Comparison of ENCODE assay signal across 13 mouse cellular contexts in genomic region chr3:101867001-101867421, GRCm38 (mm10). TPM values are rescaled to one million over a fixed set of nuclear protein-coding genes. Genes with fewer than 3 reads are reported as not detected.
DNase-seq lines count a peak whose midpoint lies in the region; ATAC-seq and TF ChIP-seq lines count a peak whose summit lies in the region.
"Had no signal": no experiment of that assay in that cellular context is flagged by ENCODE, and none has a peak within 500 bp of the region (broad histone marks: within the 10 kb centered on the region; RNA-seq: fewer than 3 reads in every experiment).

No protein-coding gene starts in this region.

- 80% methylated on average over 4 of the region's 4 CpGs for WGBS in midbrain, embryonic 11.5 days
- 76% methylated on average over 4 of the region's 4 CpGs for WGBS in midbrain, embryonic 14.5 days
- 51% methylated on average over 4 of the region's 4 CpGs for WGBS in stomach, postnatal 0 days

- no peak overlapping the region for H3K9ac ChIP-seq in midbrain, embryonic 11.5 days (ENCODE audit: low read length)
- no peak overlapping the region for H3K9ac ChIP-seq in midbrain, embryonic 14.5 days (replicated peaks; ENCODE audit: low read length)
- no peak overlapping the region for H3K9ac ChIP-seq in stomach, postnatal 0 days (ENCODE audit: low read length)

- TF ChIP-seq EP300 in stomach, postnatal 0 days (optimal IDR thresholded peaks at IDR 0.05) = no peak

- TF ChIP-seq CTCF in stomach, postnatal 0 days (IDR thresholded peaks at IDR 0.05; ENCODE audit: low read depth) = no peak

- no peak for ATAC-seq in midbrain, embryonic 11.5 days (ENCODE audit: low FRiP score)
- no peak for ATAC-seq in midbrain, embryonic 14.5 days (ENCODE audit: low FRiP score, low TSS enrichment)
- no peak for ATAC-seq in stomach, postnatal 0 days (ENCODE audit: low FRiP score, low TSS enrichment)
- ATAC-seq: intestine, postnatal 0 days had no signal

- H3K27ac ChIP-seq in midbrain, embryonic 11.5 days (ENCODE audit: low read depth, low read length) = no peak overlapping the region
- no peak overlapping the region for H3K27ac ChIP-seq in midbrain, embryonic 14.5 days (replicated peaks; ENCODE audit: low read depth, low read length)
- no peak overlapping the region for H3K27ac ChIP-seq in stomach, postnatal 0 days (replicated peaks)

- DNase-seq in frontal cortex, postnatal 36 days (ENCODE audit: low spot score in 2 of 2) = peak; percentile 39 to 68
- no peak for DNase-seq in frontal cortex, postnatal 25 days (ENCODE audit: low spot score in 2 of 2)
- peak; percentile 69 for DNase-seq in midbrain, embryonic 11.5 days (ENCODE audit: low spot score, missing footprints)
- no peak for DNase-seq in midbrain, embryonic 14.5 days
- peak; percentile 83 to 88 for DNase-seq in cerebellum, postnatal 10 days
- DNase-seq in retina, postnatal 1 day = peak; percentile 67
- no peak for DNase-seq in stomach, postnatal 0 days (ENCODE audit: low spot score)
- DNase-seq in heart, adult 9 months (ENCODE audit: low spot score in 2 of 2) = no peak
- DNase-seq: heart, adult 18-20 months; kidney, postnatal 36 days had no signal

- no peaks in the 10 kb centered on the region for H3K4me1 ChIP-seq in midbrain, embryonic 11.5 days (ENCODE audit: control insufficient read depth, insufficient read depth, low read length)
- no peaks in the 10 kb centered on the region for H3K4me1 ChIP-seq in midbrain, embryonic 14.5 days (ENCODE audit: control insufficient read depth, insufficient read depth, low read length)
- no peaks in the 10 kb centered on the region for H3K4me1 ChIP-seq in stomach, postnatal 0 days (replicated peaks; ENCODE audit: control insufficient read depth, insufficient read depth)

- no peaks in the 10 kb centered on the region for H3K36me3 ChIP-seq in midbrain, embryonic 11.5 days (ENCODE audit: control insufficient read depth, insufficient read depth, low read length)
- peaks cover 18% of the 10 kb centered on the region for H3K36me3 ChIP-seq in midbrain, embryonic 14.5 days (ENCODE audit: control insufficient read depth, insufficient read depth, low read length)
- peaks cover 11% of the 10 kb centered on the region; the same call in 1 of the 2 replicates for H3K36me3 ChIP-seq in stomach, postnatal 0 days (ENCODE audit: control insufficient read depth, insufficient read depth, low read length)

- H3K9me3 ChIP-seq in midbrain, embryonic 11.5 days (ENCODE audit: control insufficient read depth, low read length) = no peaks in the 10 kb centered on the region
- no peaks in the 10 kb centered on the region for H3K9me3 ChIP-seq in midbrain, embryonic 14.5 days (ENCODE audit: control insufficient read depth, low read length)
- H3K9me3 ChIP-seq in stomach, postnatal 0 days (ENCODE audit: control insufficient read depth, low read length) = no peaks in the 10 kb centered on the region
- H3K9me3 ChIP-seq: megakaryocyte, embryonic 14.5 days had no signal

- no peak overlapping the region for H3K4me2 ChIP-seq in midbrain, embryonic 11.5 days
- no peak overlapping the region for H3K4me2 ChIP-seq in midbrain, embryonic 14.5 days (ENCODE audit: low read length)
- H3K4me2 ChIP-seq in stomach, postnatal 0 days (replicated peaks; ENCODE audit: low read depth) = no peak overlapping the region; the same call in 1 of the 2 replicates

- H3K4me3 ChIP-seq in midbrain, embryonic 11.5 days (ENCODE audit: low read depth, low read length) = no peak overlapping the region
- no peak overlapping the region for H3K4me3 ChIP-seq in midbrain, embryonic 14.5 days (replicated peaks; ENCODE audit: low read depth, low read length)
- no peak overlapping the region for H3K4me3 ChIP-seq in stomach, postnatal 0 days (ENCODE audit: low read depth, low read length)
- H3K4me3 ChIP-seq: erythroblast, embryonic 14.5 days; megakaryocyte, embryonic 14.5 days had no signal

- H3K27me3 ChIP-seq in midbrain, embryonic 11.5 days (ENCODE audit: control insufficient read depth, insufficient read depth, low read length) = no peaks in the 10 kb centered on the region
- H3K27me3 ChIP-seq in midbrain, embryonic 14.5 days (ENCODE audit: control insufficient read depth, insufficient read depth, low read length) = no peaks in the 10 kb centered on the region
- H3K27me3 ChIP-seq in stomach, postnatal 0 days (ENCODE audit: control insufficient read depth, insufficient read depth, low read length) = no peaks in the 10 kb centered on the region
- H3K27me3 ChIP-seq: megakaryocyte, embryonic 14.5 days had no signal

RNA-seq across cellular contexts. Expression of gene Mab21l3, which starts 18.3 kb away (rescaled TPM):
- 0.34 and 0.55 TPM in 2 replicates for polyA plus RNA-seq in midbrain, embryonic 11.5 days (2014; fragmentation: Nextera tagmentation; extraction: Ambion mirVana)
- polyA plus RNA-seq in midbrain, embryonic 14.5 days (2014; fragmentation: Nextera tagmentation; extraction: Ambion mirVana) = 0.23 TPM in 1 of 2 replicates, not detected in the other
- polyA plus RNA-seq in stomach, postnatal 0 days (2015; fragmentation: Nextera tagmentation; extraction: Ambion mirVana) = 0.57 and 0.67 TPM in 2 replicates
- polyA plus RNA-seq: erythroblast, embryonic 14.5 days had no signal

RNA-seq across cellular contexts. Expression of gene Slc22a15, which starts 57.2 kb away (rescaled TPM):
- 4.6 and 5.0 TPM in 2 replicates for polyA plus RNA-seq in midbrain, embryonic 11.5 days (2014; fragmentation: Nextera tagmentation; extraction: Ambion mirVana)
- 7.9 and 8.8 TPM in 2 replicates for polyA plus RNA-seq in midbrain, embryonic 14.5 days (2014; fragmentation: Nextera tagmentation; extraction: Ambion mirVana)
- polyA plus RNA-seq in stomach, postnatal 0 days (2015; fragmentation: Nextera tagmentation; extraction: Ambion mirVana) = 4.1 and 5.2 TPM in 2 replicates
- polyA plus RNA-seq: erythroblast, embryonic 14.5 days had no signal

Comparison
In these comparisons a context has a peak if more than half of its experiments do, and no peak if none do; other contexts are left out.
1. DNase-seq: peak in frontal cortex, postnatal 36 days (2 of 2), midbrain, embryonic 11.5 days (single experiment), cerebellum, postnatal 10 days (2 of 2) and retina, postnatal 1 day (single experiment); none in frontal cortex, postnatal 25 days (0 of 2), midbrain, embryonic 14.5 days (single experiment), stomach, postnatal 0 days (single experiment) and heart, adult 9 months (0 of 2).